Mouse (Mus musculus) colon, adult 2 months (tissue): ENCODE data around the gene Arhgap5. TPM values are rescaled to one million over a fixed set of nuclear protein-coding genes. Genes with fewer than 3 reads are reported as not detected.

Source experiments
- polyA plus RNA-seq: library from polyadenylated mRNA; depleted of rRNA; stranded (reverse); fragments of >200 nt; gene quantifications from 2 replicates; pipeline ENCODE4 v1.2.3, GENCODE M21; 2012; rRNA removed

The Arhgap5 gene
- 1.8 and 2.1 TPM in 2 replicates for polyA plus RNA-seq

DNA sequence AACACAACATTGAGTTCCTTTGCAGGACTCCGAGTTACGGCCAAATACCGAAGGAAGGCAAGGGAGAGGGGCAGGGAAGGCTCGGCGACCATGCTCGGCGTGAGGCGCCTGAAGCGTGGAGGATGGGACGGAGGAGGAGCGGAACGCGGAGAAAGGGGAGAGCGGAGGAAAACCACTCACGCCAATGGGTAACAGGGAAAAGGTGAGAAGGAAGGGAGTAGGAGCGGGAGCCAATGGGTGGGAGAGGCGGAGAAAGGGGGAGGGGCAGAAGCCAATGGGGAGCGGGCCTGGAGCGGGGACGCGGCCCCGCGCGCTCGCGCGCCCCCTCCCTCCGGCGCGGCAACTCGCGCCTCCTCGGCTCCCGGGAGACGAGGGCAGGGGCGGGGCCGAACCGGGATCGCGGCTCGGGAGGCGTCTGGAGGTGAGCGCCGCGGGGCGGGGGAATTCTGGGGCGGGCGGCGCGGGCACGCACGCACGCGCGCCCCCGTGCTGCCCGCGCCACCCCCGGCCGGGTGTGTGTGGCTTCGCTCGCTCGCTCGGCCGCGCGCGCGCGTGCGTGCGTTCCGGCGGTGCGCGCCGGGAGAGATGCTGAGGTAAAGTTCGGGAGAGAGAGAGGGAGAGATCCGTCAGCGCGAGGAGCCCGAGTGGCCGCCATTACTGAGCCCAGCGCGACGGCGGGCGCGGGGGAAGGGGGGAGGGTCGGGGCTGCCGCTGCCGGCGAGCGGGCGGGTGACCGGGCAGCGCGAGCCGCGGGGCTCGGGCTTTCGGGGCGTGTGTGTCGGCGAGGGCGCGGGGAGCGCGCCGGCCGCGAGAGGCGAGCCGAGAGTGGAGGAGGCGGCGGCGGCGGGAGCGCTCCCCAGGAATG, at the start of gene Arhgap5:
Arhgap5 (plus strand) TSS at position 517 of the 865 bp plus-strand sequence.

Other genes with a start within 250 kb of the Arhgap5 start
- gene Akap6, start 195.4 kb downstream of the Arhgap5 start, polyA plus RNA-seq, result 0.63 and 0.74 TPM in 2 replicates